Mouse (Mus musculus) MEL (cell line): ENCODE measurements around the gene Pip4k2a. TPM values are rescaled to one million over a fixed set of nuclear protein-coding genes. Genes with fewer than 3 reads are reported as not detected.

Source experiments
- DNase-seq: peaks from one replicate; pipeline ENCODE4 v3.0.0; 2011; ENCODE audit warnings: low read depth, low spot score
- H3K27ac ChIP-seq: 2 replicates; pipeline ENCODE4 v1.5.1; 2012; ENCODE audit warnings: low read depth, mild to moderate bottlenecking, control low read depth, low read length, moderate library complexity; ENCODE audit not compliant: control insufficient read depth
- H3K27me3 ChIP-seq, 2 experiments: fragments of 150-350 bp in 1 of 2; sonication (generic) in 1 of 2; 2 replicates each; pipeline ENCODE4 v1.6.1; 2012; ENCODE audit warnings: low read length in 2 of 2, mild to moderate bottlenecking in 2 of 2, improper control_type of control experiment in 1 of 2, moderate library complexity in 1 of 2; ENCODE audit not compliant: insufficient read depth in 2 of 2, control insufficient read depth in 1 of 2
- H3K36me3 ChIP-seq, 2 experiments: 2 replicates each; pipeline ENCODE4 v1.6.1; 2012 to 2014; ENCODE audit warnings: low read length in 2 of 2, improper control_type of control experiment in 1 of 2, inconsistent platforms in 1 of 2, mild to moderate bottlenecking in 1 of 2; ENCODE audit not compliant: insufficient read depth in 2 of 2, control insufficient read depth in 1 of 2
- H3K4me1 ChIP-seq, 2 experiments: fragments of 150-350 bp in 1 of 2; sonication (generic) in 1 of 2; 2 replicates each; pipeline ENCODE4 v1.6.1; 2012; ENCODE audit warnings: low read length in 2 of 2, improper control_type of control experiment in 1 of 2, mild to moderate bottlenecking in 1 of 2; ENCODE audit not compliant: insufficient read depth in 2 of 2, control insufficient read depth in 1 of 2
- H3K4me3 ChIP-seq, 2 experiments: fragments of 150-350 bp in 1 of 2; sonication (generic) in 1 of 2; 2 replicates each; pipeline ENCODE4 v1.5.1; 2012; ENCODE audit warnings: low read depth in 2 of 2, low read length in 2 of 2, mild to moderate bottlenecking in 2 of 2, moderate library complexity in 2 of 2, control low read depth in 1 of 2, improper control_type of control experiment in 1 of 2; ENCODE audit not compliant: control insufficient read depth in 1 of 2, insufficient read depth in 1 of 2
- H3K79me2 ChIP-seq: 2 replicates; pipeline ENCODE4 v1.6.1; 2012; ENCODE audit warnings: mild to moderate bottlenecking, low read length, moderate library complexity; ENCODE audit not compliant: control insufficient read depth, poor library complexity, insufficient read depth
- H3K9ac ChIP-seq: 2 replicates; pipeline ENCODE4 v1.6.1; 2012; ENCODE audit warnings: low read depth, mild to moderate bottlenecking, control low read depth, low read length, moderate library complexity; ENCODE audit not compliant: control insufficient read depth, poor library complexity, severe bottlenecking
- H3K9me3 ChIP-seq: fragments of 150-350 bp; sonication (generic); replicated peaks from 2 replicates; pipeline ENCODE4 v1.6.1; 2012; ENCODE audit warnings: mild to moderate bottlenecking, low read length, improper control_type of control experiment, moderate library complexity; ENCODE audit not compliant: insufficient read depth
- BHLHE40 ChIP-seq: IDR thresholded peaks from 2 replicates; pipeline ENCODE4 v1.6.1; 2012; ENCODE audit warnings: low read depth, mild to moderate bottlenecking, inconsistent platforms, low read length, improper control_type of control experiment, borderline replicate concordance
- CHD2 ChIP-seq: IDR thresholded peaks from 2 replicates; pipeline ENCODE4 v1.6.1; 2011; ENCODE audit warnings: low read length, improper control_type of control experiment
- CTCF ChIP-seq, 3 experiments: IDR thresholded peaks in 2 of 3; conservative IDR thresholded peaks in 1 of 3; 2 replicates each; pipeline ENCODE4 v1.5.1; 2011 to 2012; ENCODE audit warnings: low read length in 3 of 3, low read depth in 2 of 3, mild to moderate bottlenecking in 2 of 3, improper control_type of control experiment in 1 of 3, inconsistent platforms in 1 of 3, mixed read lengths in 1 of 3, moderate library complexity in 1 of 3; ENCODE audit not compliant: control insufficient read depth in 1 of 3, insufficient read depth in 1 of 3, poor library complexity in 1 of 3, severe bottlenecking in 1 of 3
- E2F4 ChIP-seq: IDR thresholded peaks from 2 replicates; pipeline ENCODE4 v1.6.1; 2011; ENCODE audit warnings: low read depth, low read length, improper control_type of control experiment, borderline replicate concordance
- EP300 ChIP-seq, 2 experiments: IDR thresholded peaks; 2 replicates each; pipeline ENCODE4 v1.6.1; 2011; ENCODE audit warnings: improper control_type of control experiment in 2 of 2, low read length in 2 of 2, low read depth in 1 of 2, mild to moderate bottlenecking in 1 of 2
- ETS1 ChIP-seq: IDR thresholded peaks from 2 replicates; pipeline ENCODE4 v1.6.1; 2012; ENCODE audit warnings: low read depth, mild to moderate bottlenecking, inconsistent platforms, low read length, improper control_type of control experiment, moderate library complexity
- GATA1 ChIP-seq: IDR thresholded peaks from 2 replicates; pipeline ENCODE4 v1.6.1; 2011; ENCODE audit warnings: low read depth, low read length, improper control_type of control experiment
- KAT2A ChIP-seq: conservative IDR thresholded peaks from 2 replicates; pipeline ENCODE4 v1.6.1; 2012; ENCODE audit warnings: low read depth, low read length, improper control_type of control experiment, inconsistent platforms
- MEF2A ChIP-seq: IDR thresholded peaks from 2 replicates; pipeline ENCODE4 v1.6.1; 2014; ENCODE audit warnings: low read depth, mild to moderate bottlenecking, inconsistent platforms, low read length, improper control_type of control experiment; ENCODE audit not compliant: poor library complexity, insufficient replicate concordance, severe bottlenecking; ENCODE audit errors: extremely low read depth
- MYB ChIP-seq: IDR thresholded peaks from 2 replicates; pipeline ENCODE4 v1.6.1; 2011; ENCODE audit warnings: mild to moderate bottlenecking, low read depth, low read length, improper control_type of control experiment
- MYC ChIP-seq: IDR thresholded peaks from 2 replicates; pipeline ENCODE4 v1.6.1; 2011; ENCODE audit warnings: low read depth, mild to moderate bottlenecking, low read length, improper control_type of control experiment, moderate library complexity
- NELFE ChIP-seq: IDR thresholded peaks from 2 replicates; pipeline ENCODE4 v1.6.1; 2011; ENCODE audit warnings: low read depth, low read length, improper control_type of control experiment
- NRF1 ChIP-seq: IDR thresholded peaks from 2 replicates; pipeline ENCODE4 v1.6.1; 2014; ENCODE audit warnings: low read depth, mild to moderate bottlenecking, inconsistent platforms, low read length, improper control_type of control experiment, moderate library complexity; ENCODE audit not compliant: poor library complexity, insufficient read depth, severe bottlenecking
- POLR2A ChIP-seq, 2 experiments: IDR thresholded peaks; 2 replicates each; pipeline ENCODE4 v1.6.1; 2011 to 2012; ENCODE audit warnings: low read length in 2 of 2, mild to moderate bottlenecking in 2 of 2, control low read depth in 1 of 2, improper control_type of control experiment in 1 of 2, low read depth in 1 of 2, moderate library complexity in 1 of 2; ENCODE audit not compliant: control insufficient read depth in 1 of 2, insufficient read depth in 1 of 2, poor library complexity in 1 of 2
- POLR2AphosphoS2 ChIP-seq: IDR thresholded peaks from 2 replicates; pipeline ENCODE4 v1.6.1; 2011; ENCODE audit warnings: low read length, improper control_type of control experiment
- POLR2AphosphoS5 ChIP-seq: IDR thresholded peaks from 2 replicates; pipeline ENCODE4 v1.6.1; 2012; ENCODE audit warnings: low read depth, borderline replicate concordance, mild to moderate bottlenecking, inconsistent platforms, low read length, moderate library complexity, mixed read lengths
- RAD21 ChIP-seq: IDR thresholded peaks from 2 replicates; pipeline ENCODE4 v1.6.1; 2011; ENCODE audit warnings: mild to moderate bottlenecking, low read depth, low read length, improper control_type of control experiment
- RCOR1 ChIP-seq: IDR thresholded peaks from 2 replicates; pipeline ENCODE4 v1.6.1; 2012; ENCODE audit warnings: low read depth, mild to moderate bottlenecking, inconsistent platforms, low read length, improper control_type of control experiment
- SIN3A ChIP-seq: IDR thresholded peaks from 2 replicates; pipeline ENCODE4 v1.6.1; 2012; ENCODE audit warnings: low read length, improper control_type of control experiment, inconsistent platforms
- TAL1 ChIP-seq: IDR thresholded peaks from 2 replicates; pipeline ENCODE4 v1.6.1; 2012; ENCODE audit warnings: mild to moderate bottlenecking, inconsistent platforms, low read length, moderate library complexity, mixed read lengths
- TCF12 ChIP-seq: IDR thresholded peaks from 2 replicates; pipeline ENCODE4 v1.6.1; 2014; ENCODE audit warnings: low read depth, mild to moderate bottlenecking, inconsistent platforms, low read length, improper control_type of control experiment, moderate library complexity
- UBTF ChIP-seq: IDR thresholded peaks from 2 replicates; pipeline ENCODE4 v1.6.1; 2012; ENCODE audit warnings: low read depth, mild to moderate bottlenecking, inconsistent platforms, low read length, improper control_type of control experiment, moderate library complexity, borderline replicate concordance; ENCODE audit not compliant: insufficient read depth
- USF1 ChIP-seq: IDR thresholded peaks from 2 replicates; pipeline ENCODE4 v1.6.1; 2014; ENCODE audit warnings: low read depth, mild to moderate bottlenecking, inconsistent platforms, low read length, improper control_type of control experiment, moderate library complexity
- USF2 ChIP-seq, 2 experiments: IDR thresholded peaks; 2 replicates each; pipeline ENCODE4 v1.6.1; 2011 to 2012; ENCODE audit warnings: improper control_type of control experiment in 2 of 2, low read length in 2 of 2, borderline replicate concordance in 1 of 2, inconsistent platforms in 1 of 2, low read depth in 1 of 2, mild to moderate bottlenecking in 1 of 2; ENCODE audit not compliant: insufficient read depth in 1 of 2
- ZKSCAN1 ChIP-seq: IDR thresholded peaks from 2 replicates; pipeline ENCODE4 v1.6.1; 2012; ENCODE audit warnings: low read depth, mild to moderate bottlenecking, inconsistent platforms, low read length, improper control_type of control experiment, moderate library complexity
- polyA plus RNA-seq, 2 experiments: library from polyadenylated mRNA; stranded (reverse) in 1 of 2; unstranded in 1 of 2; fragments of >175 nt in 1 of 2; fragments of >200 nt in 1 of 2; gene quantifications; 2 replicates each; pipeline versions ENCODE4 v1.2.1 to v1.2.4; 2012; ENCODE audit warnings: low replicate concordance in 2 of 2, low read depth in 1 of 2; ENCODE audit not compliant: insufficient read length in 2 of 2, insufficient read depth in 1 of 2, missing spikeins in 1 of 2
- total RNA-seq: library from RNA; depleted of rRNA; stranded (reverse); fragments of 300-350 nt; gene quantifications from 2 replicates; pipeline ENCODE4 v1.2.3, GENCODE M21; 2012

The Pip4k2a gene
- total and polyA plus RNA-seq, 3 experiments, result 7.9 to 48.5 TPM; not detected in 1

- TF ChIP-seq USF2 (IDR thresholded peaks at IDR 0.05; ENCODE audit: borderline replicate concordance in 1 of 2, insufficient read depth in 1 of 2, low read depth in 1 of 2, low read length in 2 of 2), result no peak
- peak; percentile 44 for TF ChIP-seq TAL1
- TF ChIP-seq RCOR1, result peak; percentile 80
- TF ChIP-seq E2F4, result no peak
- TF ChIP-seq GATA1, result no peak
- no peak for TF ChIP-seq POLR2A (IDR thresholded peaks at IDR 0.05; ENCODE audit: control insufficient read depth in 1 of 2, insufficient read depth in 1 of 2, low read depth in 1 of 2, low read length in 2 of 2, poor library complexity in 1 of 2)
- no peak for TF ChIP-seq KAT2A
- TF ChIP-seq CTCF (IDR thresholded peaks at IDR 0.05 in 2 of 3, conservative IDR thresholded peaks at IDR 0.05 in 1 of 3; ENCODE audit: control insufficient read depth in 1 of 3, insufficient read depth in 1 of 3, low read depth in 2 of 3, low read length in 3 of 3, poor library complexity in 1 of 3, severe bottlenecking in 1 of 3), result no peak
- TF ChIP-seq MYB, result no peak
- peak; percentile 49 for TF ChIP-seq USF1
- no peak for TF ChIP-seq NELFE
- no peak for TF ChIP-seq RAD21
- TF ChIP-seq SIN3A, result 0 out of 2 replicates have a peak, but pooled peaks have one; percentile 45
- TF ChIP-seq POLR2AphosphoS5, result no peak
- TF ChIP-seq ETS1, result peak; percentile 51; the same call in 1 of the 2 replicates
- no peak for TF ChIP-seq NRF1
- no peak for TF ChIP-seq MEF2A
- TF ChIP-seq CHD2, result no peak
- no peak for TF ChIP-seq POLR2AphosphoS2
- peak; percentile 93 for TF ChIP-seq BHLHE40
- no peak for TF ChIP-seq ZKSCAN1
- TF ChIP-seq EP300 (IDR thresholded peaks at IDR 0.05; ENCODE audit: low read depth in 1 of 2, low read length in 2 of 2), result peak; percentile 11 to 27; a peak in 2 of 4 replicates
These were observed 59.0 kb downstream of the Pip4k2a start (continued) for GRCm38 (mm10) chr2:18938923-18939329.

DNA sequence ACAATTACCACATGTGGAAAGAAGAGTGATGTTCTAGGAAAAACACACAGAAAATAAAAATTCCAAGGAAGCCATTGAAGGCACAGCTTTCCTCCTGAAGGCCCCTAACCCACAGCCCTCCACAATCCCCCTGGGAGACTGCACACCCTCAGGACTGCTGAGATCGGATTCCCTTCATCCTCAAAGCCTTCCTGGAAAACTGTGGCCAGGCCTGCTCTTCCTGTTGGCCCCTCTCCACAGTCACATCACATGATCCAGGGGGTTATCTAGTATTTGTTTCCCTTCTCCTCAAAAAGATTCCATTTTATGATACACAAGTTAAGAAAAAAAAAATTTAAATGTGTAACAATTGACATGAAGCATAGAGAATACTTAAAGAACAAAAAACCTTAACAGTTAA, 59.7 kb downstream of the Pip4k2a start:
- peak overlapping the region; percentile 6; the same call in 1 of the 2 replicates for H3K9ac ChIP-seq
- peaks cover 0 to 57% of the 10 kb centered on the region in 2 experiments; a peak in 2 of 4 replicates for H3K36me3 ChIP-seq
- TF ChIP-seq TCF12, result no peak
- TF ChIP-seq UBTF, result no peak
- peak; percentile 68; the same call in 1 of the 2 replicates for TF ChIP-seq USF1
- TF ChIP-seq MYC, result no peak
- TF ChIP-seq GATA1, result no peak
- TF ChIP-seq SIN3A, result no peak
- no peak for TF ChIP-seq NELFE
- H3K9me3 ChIP-seq, result no peaks in the 10 kb centered on the region
- no peak for DNase-seq
- H3K27ac ChIP-seq, result peak overlapping the region; percentile 55
- H3K4me3 ChIP-seq, result no peak overlapping the region
- H3K27me3 ChIP-seq, result no peaks in the 10 kb centered on the region
- peaks cover 35 to 64% of the 10 kb centered on the region in 2 experiments for H3K4me1 ChIP-seq
- H3K79me2 ChIP-seq, result peaks cover 5% of the 10 kb centered on the region
